Mouse (Mus musculus): ENCODE data around the gene Pde4d.

Pde4d gene

GRCm38 (mm10) chr13:109809646-109810045 is 1359.9 kb downstream of the Pde4d start:
- DNase-seq (ENCODE audit: low read depth, low spot score), result peak; percentile 6

- no peak for DNase-seq (ENCODE audit: low read depth, low spot score)
Observed at GRCm38 (mm10) chr13:109813924-109814323, 1364.2 kb downstream of the Pde4d start.

- no peak for DNase-seq (ENCODE audit: low read depth, low spot score)
Observed at GRCm38 (mm10) chr13:109819071-109819470, 1369.3 kb downstream of the Pde4d start.

GRCm38 (mm10) chr13:109820141-109820540 is 1370.4 kb downstream of the Pde4d start:
- peak; percentile 49 for DNase-seq (ENCODE audit: low read depth, low spot score)

GRCm38 (mm10) chr13:109820866-109821265 is 1371.1 kb downstream of the Pde4d start:
- peak; percentile 55 for DNase-seq (ENCODE audit: low read depth, low spot score)

- peak; percentile 62 for DNase-seq (ENCODE audit: low read depth, low spot score)
Observed at GRCm38 (mm10) chr13:109821725-109822412, 1372.1 kb downstream of the Pde4d start.

GRCm38 (mm10) chr13:109822413-109823298 is 1372.9 kb downstream of the Pde4d start:
- DNase-seq (ENCODE audit: low read depth, low spot score), result peak; percentile 98

GRCm38 (mm10) chr13:109823307-109824031 is 1373.7 kb downstream of the Pde4d start:
- peak; percentile 59 for DNase-seq (ENCODE audit: low read depth, low spot score)

- no peak for DNase-seq (ENCODE audit: low read depth, low spot score)
Observed at GRCm38 (mm10) chr13:109825891-109826290, 1376.1 kb downstream of the Pde4d start.

GRCm38 (mm10) chr13:109827341-109827740 is 1377.6 kb downstream of the Pde4d start:
- DNase-seq (ENCODE audit: low read depth, low spot score), result no peak

- DNase-seq (ENCODE audit: low read depth, low spot score), result peak; percentile 19
Observed at GRCm38 (mm10) chr13:109827909-109828308, 1378.2 kb downstream of the Pde4d start.

- peak; percentile 16 for DNase-seq (ENCODE audit: low read depth, low spot score)
Observed at GRCm38 (mm10) chr13:109829444-109829843, 1379.7 kb downstream of the Pde4d start.

GRCm38 (mm10) chr13:109834935-109835334 is 1385.2 kb downstream of the Pde4d start:
- DNase-seq (ENCODE audit: low read depth, low spot score), result no peak

- peak; percentile 77 for DNase-seq (ENCODE audit: low read depth, low spot score)
Observed at GRCm38 (mm10) chr13:109837453-109837852, 1387.7 kb downstream of the Pde4d start.

GRCm38 (mm10) chr13:109837921-109838320 is 1388.2 kb downstream of the Pde4d start:
- DNase-seq (ENCODE audit: low read depth, low spot score), result peak; percentile 61

GRCm38 (mm10) chr13:109840251-109840650 is 1390.5 kb downstream of the Pde4d start:
- DNase-seq (ENCODE audit: low read depth, low spot score), result no peak

- no peak for DNase-seq (ENCODE audit: low read depth, low spot score)
Observed at GRCm38 (mm10) chr13:109841140-109841822, 1391.5 kb downstream of the Pde4d start.

- peak; percentile 31 for DNase-seq (ENCODE audit: low read depth, low spot score)
Observed at GRCm38 (mm10) chr13:109842982-109843381, 1393.2 kb downstream of the Pde4d start.

- DNase-seq (ENCODE audit: low read depth, low spot score), result peak; percentile 64
Observed at GRCm38 (mm10) chr13:109844828-109845227, 1395.1 kb downstream of the Pde4d start.

- DNase-seq (ENCODE audit: low read depth, low spot score), result no peak
Observed at GRCm38 (mm10) chr13:109863826-109864225, 1414.1 kb downstream of the Pde4d start.

- DNase-seq (ENCODE audit: low read depth, low spot score), result peak; percentile 10
Observed at GRCm38 (mm10) chr13:109864311-109864710, 1414.6 kb downstream of the Pde4d start.
